Mouse (Mus musculus) spleen, adult 2 months (tissue): ENCODE measurements around the gene Tmem87a.

Source experiments
- CTCF ChIP-seq: fragments of 200-500 bp; IDR thresholded peaks from 2 replicates; pipeline ENCODE4 v1.5.1; 2011; ENCODE audit warnings: mild to moderate bottlenecking, inconsistent platforms; ENCODE audit not compliant: insufficient read depth, insufficient read length, insufficient replicate concordance; ENCODE audit errors: extremely low read depth
- POLR2A ChIP-seq: fragments of 200-500 bp; IDR thresholded peaks from 2 replicates; pipeline ENCODE4 v1.6.1; 2011; ENCODE audit warnings: low read depth, low read length, inconsistent platforms

- TF ChIP-seq POLR2A (no peak), CTCF (no peak)
These were observed 7.2 kb upstream of the Tmem87a start for GRCm38 (mm10) chr2:120411096-120411628.
